Mouse (Mus musculus): ENCODE results near the gene Meis1. TPM values are rescaled to one million over a fixed set of nuclear protein-coding genes. Genes with fewer than 3 reads are reported as not detected.

Meis1 gene
- total and polyA plus RNA-seq, 3 experiments, result 0.19 to 3.6 (median 0.81) TPM

GRCm38 (mm10) chr11:18889139-18889538 lies 129.6 kb downstream of the Meis1 start:
- Histone ChIP-seq H3K4me3 (replicated peaks in 1 of 3; ENCODE audit: low read depth in 2 of 3, low read length in 2 of 3, poor library complexity in 1 of 3) (no peak overlapping the region), H3K9ac (ENCODE audit: insufficient read depth, low read depth) (no peak overlapping the region), H3K4me2 (ENCODE audit: insufficient read depth, low read depth, poor library complexity, severe bottlenecking) (no peak overlapping the region), H3K27ac (ENCODE audit: insufficient read depth, low read depth) (no peak overlapping the region), H3K27me3 (replicated peaks) (no peaks in the 10 kb centered on the region), H3K4me1 (ENCODE audit: control insufficient read depth in 1 of 2, insufficient read depth in 2 of 2) (peaks cover 0 to 7% of the 10 kb centered on the region in 2 experiments; a peak in 1 of 4 replicates), H3K9me3 (replicated peaks; ENCODE audit: low read length) (no peaks in the 10 kb centered on the region), H3K36me3 (replicated peaks in 1 of 2; ENCODE audit: control insufficient read depth in 1 of 2, insufficient read depth in 1 of 2, low read length in 1 of 2) (no peaks in the 10 kb centered on the region), H3K79me2 (replicated peaks; ENCODE audit: control insufficient read depth, extremely low read depth, insufficient read depth, poor library complexity, severe bottlenecking) (no peaks in the 10 kb centered on the region)
- in situ Hi-C loops (cut with MboI; ENCODE audit: low pct_ligation_motif_present, low pct_unique_long_range_greater_than_20kb, low sequenced_read_pairs) (no loop called here), dilution Hi-C loops (cut with MboI; ENCODE audit: extremely low pct_ligation_motif_present, extremely low pct_unique_long_range_greater_than_20kb, low sequenced_read_pairs) (no loop called here)
- no peak for DNase-seq (ENCODE audit: extremely low read depth)
- TF ChIP-seq NELFE (IDR thresholded peaks at IDR 0.05; ENCODE audit: low read depth, low read length) (no peak), USF1 (IDR thresholded peaks at IDR 0.05; ENCODE audit: low read depth, low read length) (no peak), POLR2AphosphoS2 (IDR thresholded peaks at IDR 0.05; ENCODE audit: low read depth, low read length) (no peak), TCF12 (IDR thresholded peaks at IDR 0.05; ENCODE audit: low read depth, low read length) (no peak), RCOR1 (conservative IDR thresholded peaks at IDR 0.05; ENCODE audit: low read depth, low read length) (no peak), EP300 (IDR thresholded peaks at IDR 0.05; ENCODE audit: low read length) (no peak), USF2 (conservative IDR thresholded peaks at IDR 0.05; ENCODE audit: low read depth, low read length) (no peak), E2F4 (IDR thresholded peaks at IDR 0.05; ENCODE audit: insufficient replicate concordance, low read depth, low read length) (no peak), HCFC1 (IDR thresholded peaks at IDR 0.05; ENCODE audit: low read depth, low read length) (no peak), SIN3A (IDR thresholded peaks at IDR 0.05; ENCODE audit: low read length) (no peak), RAD21 (IDR thresholded peaks at IDR 0.05; ENCODE audit: low read depth, low read length) (no peak), SMC3 (IDR thresholded peaks at IDR 0.05; ENCODE audit: low read depth, low read length) (no peak), JUND (conservative IDR thresholded peaks at IDR 0.05; ENCODE audit: low read depth, low read length) (no peak), ETS1 (conservative IDR thresholded peaks at IDR 0.05; ENCODE audit: low read depth, low read length) (no peak), ZNF384 (IDR thresholded peaks at IDR 0.05; ENCODE audit: low read depth, low read length) (no peak), ZKSCAN1 (IDR thresholded peaks at IDR 0.05; ENCODE audit: borderline replicate concordance, low read depth, low read length) (no peak), MEF2A (IDR thresholded peaks at IDR 0.05; ENCODE audit: borderline replicate concordance, low read depth, low read length) (no peak), ELF1 (IDR thresholded peaks at IDR 0.05; ENCODE audit: low read depth, low read length) (no peak), POLR2A (IDR thresholded peaks at IDR 0.05; ENCODE audit: low read depth, low read length) (no peak)

GRCm38 (mm10) chr11:18888651-18889050 lies 130.1 kb downstream of the Meis1 start:
- H3K9ac ChIP-seq (ENCODE audit: insufficient read depth, low read depth), result no peak overlapping the region
- no peaks in the 10 kb centered on the region for H3K79me2 ChIP-seq (replicated peaks; ENCODE audit: control insufficient read depth, extremely low read depth, insufficient read depth, poor library complexity, severe bottlenecking)
- H3K27me3 ChIP-seq (replicated peaks), result no peaks in the 10 kb centered on the region
- dilution Hi-C loops (cut with MboI; ENCODE audit: extremely low pct_ligation_motif_present, extremely low pct_unique_long_range_greater_than_20kb, low sequenced_read_pairs), result no loop called here
- no peak overlapping the region for H3K4me3 ChIP-seq (replicated peaks in 1 of 3; ENCODE audit: low read depth in 2 of 3, low read length in 2 of 3, poor library complexity in 1 of 3)
- H3K4me2 ChIP-seq (ENCODE audit: insufficient read depth, low read depth, poor library complexity, severe bottlenecking), result no peak overlapping the region
- in situ Hi-C loops (cut with MboI; ENCODE audit: low pct_ligation_motif_present, low pct_unique_long_range_greater_than_20kb, low sequenced_read_pairs), result no loop called here
- H3K27ac ChIP-seq (ENCODE audit: insufficient read depth, low read depth), result no peak overlapping the region
- H3K9me3 ChIP-seq (replicated peaks; ENCODE audit: low read length), result no peaks in the 10 kb centered on the region
- TF ChIP-seq HCFC1 (IDR thresholded peaks at IDR 0.05; ENCODE audit: low read depth, low read length) (no peak), ZNF384 (IDR thresholded peaks at IDR 0.05; ENCODE audit: low read depth, low read length) (no peak), CHD1 (IDR thresholded peaks at IDR 0.05; ENCODE audit: low read depth, low read length) (no peak), GABPA (IDR thresholded peaks at IDR 0.05; ENCODE audit: insufficient replicate concordance, low read depth, low read length) (no peak), ZMIZ1 (IDR thresholded peaks at IDR 0.05; ENCODE audit: low read depth, low read length) (no peak)
- H3K4me1 ChIP-seq (ENCODE audit: control insufficient read depth in 1 of 2, insufficient read depth in 2 of 2), result peaks cover 0 to 7% of the 10 kb centered on the region in 2 experiments; a peak in 1 of 4 replicates
- H3K36me3 ChIP-seq (replicated peaks in 1 of 2; ENCODE audit: control insufficient read depth in 1 of 2, insufficient read depth in 1 of 2, low read length in 1 of 2), result no peaks in the 10 kb centered on the region
- DNase-seq (ENCODE audit: extremely low read depth), result no peak
